Mouse (Mus musculus) midbrain, embryonic 10.5 days (tissue): ENCODE data around the gene Rdm1. TPM values are rescaled to one million over a fixed set of nuclear protein-coding genes. Genes with fewer than 3 reads are reported as not detected.
A peak's percentile ranks its signal among the peaks of the same experiment; 100 is the strongest.
"Not testable (repeated sequence)": the region's sequence is repeated elsewhere in the genome, so short reads cannot be mapped to it uniquely, and the experiment has no call there.

ENCODE experiments used
- DNase-seq: peaks from one replicate; pipeline ENCODE4 v3.0.0-alpha.2; 2017; ENCODE audit warnings: low spot score
- H3K27ac ChIP-seq: fragments of 300-500 bp; sonication (generic); replicated peaks from 2 replicates; pipeline ENCODE4 v1.5.1; 2016; ENCODE audit warnings: mild to moderate bottlenecking
- H3K27me3 ChIP-seq: fragments of 300-500 bp; sonication (generic); 2 replicates; pipeline ENCODE4 v1.6.1; 2016; ENCODE audit warnings: low read depth, mild to moderate bottlenecking; ENCODE audit not compliant: poor library complexity, severe bottlenecking
- H3K36me3 ChIP-seq: fragments of 300-500 bp; sonication (generic); 2 replicates; pipeline ENCODE4 v1.6.1; 2016; ENCODE audit warnings: mild to moderate bottlenecking, moderate library complexity
- H3K4me1 ChIP-seq: fragments of 300-500 bp; sonication (generic); 2 replicates; pipeline ENCODE4 v1.6.1; 2016
- H3K4me3 ChIP-seq: fragments of 300-500 bp; sonication (generic); 2 replicates; pipeline ENCODE4 v1.5.1; 2016; ENCODE audit warnings: mild to moderate bottlenecking, moderate library complexity
- H3K9me3 ChIP-seq: fragments of 300-500 bp; sonication (generic); replicated peaks from 2 replicates; pipeline ENCODE4 v1.6.1; 2016; ENCODE audit warnings: mild to moderate bottlenecking
- WGBS: fragments of 180-500 bp; shearing (Covaris S2); methylation state at CpG from one replicate; pipeline ENCODE4 v1.1.7; 2016; 5-methylcytosine and 5-hydroxymethylcytosine counted together
- polyA plus RNA-seq: library from polyadenylated mRNA; unstranded; fragments of >200 nt; fragmentation: Nextera tagmentation; extraction: Ambion mirVana; gene quantifications from 2 replicates; pipeline ENCODE4 v1.2.1, GENCODE M21; 2016

Rdm1 gene
- polyA plus RNA-seq, 1 experiment from 2014 or later = 35.2 TPM

GRCm38 (mm10) chr11:101602491-101602890 lies 24.5 kb upstream of the Rdm1 start:
- Histone ChIP-seq H3K4me1 (peaks cover 5% of the 10 kb centered on the region; the same call in 1 of the 2 replicates), H3K9me3 (no peaks in the 10 kb centered on the region), H3K36me3 (no peaks in the 10 kb centered on the region), H3K4me3 (no peak overlapping the region), H3K27me3 (0 out of 2 replicates have a peak, but pooled peaks cover 6% of the 10 kb centered on the region), H3K27ac (no peak overlapping the region)
- 11% methylated on average over 3 of the region's 3 CpGs for WGBS
- DNase-seq = peak; percentile 57

GRCm38 (mm10) chr11:101604116-101604515 lies 22.9 kb upstream of the Rdm1 start:
- Histone ChIP-seq H3K36me3 (no peaks in the 10 kb centered on the region), H3K4me3 (peak overlapping the region; percentile 43), H3K27ac (peak overlapping the region; percentile 84), H3K27me3 (0 out of 2 replicates have a peak, but pooled peaks cover 6% of the 10 kb centered on the region), H3K9me3 (no peaks in the 10 kb centered on the region), H3K4me1 (peaks cover 5% of the 10 kb centered on the region; the same call in 1 of the 2 replicates)
- WGBS = 3% methylated on average over 3 of the region's 3 CpGs
- no peak for DNase-seq

- Histone ChIP-seq H3K4me3 (peak overlapping the region; percentile 43), H3K27ac (peak overlapping the region; percentile 84)
- H3K9me3 ChIP-seq, H3K4me1 ChIP-seq, H3K36me3 ChIP-seq, H3K27me3 ChIP-seq: not testable (repeated sequence)
- 2% methylated on average over 30 of the region's 30 CpGs for WGBS
- peak; percentile 83 for DNase-seq
Observed at GRCm38 (mm10) chr11:101604531-101605453, 22.2 kb upstream of the Rdm1 start.

GRCm38 (mm10) chr11:101607134-101607533 lies 19.9 kb upstream of the Rdm1 start:
- H3K9me3 ChIP-seq, H3K36me3 ChIP-seq, H3K27me3 ChIP-seq, H3K4me3 ChIP-seq, DNase-seq, H3K27ac ChIP-seq: not testable (repeated sequence)
- WGBS = 89% methylated on average over 4 of the region's 4 CpGs
- peaks cover 11% of the 10 kb centered on the region for H3K4me1 ChIP-seq

GRCm38 (mm10) chr11:101610445-101610844 lies 16.6 kb upstream of the Rdm1 start:
- Histone ChIP-seq H3K4me3 (no peak overlapping the region), H3K36me3 (no peaks in the 10 kb centered on the region), H3K27ac (no peak overlapping the region), H3K4me1 (peaks cover 25% of the 10 kb centered on the region), H3K27me3 (no peaks in the 10 kb centered on the region), H3K9me3 (no peaks in the 10 kb centered on the region)
- DNase-seq = no peak
- WGBS = 44% methylated on average over 11 of the region's 11 CpGs

GRCm38 (mm10) chr11:101613596-101613995 lies 13.4 kb upstream of the Rdm1 start:
- Histone ChIP-seq H3K9me3 (no peaks in the 10 kb centered on the region), H3K4me1 (peaks cover 45% of the 10 kb centered on the region), H3K4me3 (no peak overlapping the region), H3K27ac (no peak overlapping the region), H3K36me3 (no peaks in the 10 kb centered on the region), H3K27me3 (no peaks in the 10 kb centered on the region)
- WGBS = 78% methylated on average over 6 of the region's 6 CpGs
- no peak for DNase-seq

- Histone ChIP-seq H3K36me3 (no peaks in the 10 kb centered on the region), H3K27ac (0 out of 2 replicates have a peak overlapping the region, but pooled peaks have one; percentile 6), H3K9me3 (no peaks in the 10 kb centered on the region), H3K4me1 (peaks cover 47% of the 10 kb centered on the region), H3K27me3 (no peaks in the 10 kb centered on the region), H3K4me3 (no peak overlapping the region)
- 71% methylated on average over 4 of the region's 4 CpGs for WGBS
- DNase-seq = no peak
Observed at GRCm38 (mm10) chr11:101614116-101614515, 12.9 kb upstream of the Rdm1 start.

GRCm38 (mm10) chr11:101615380-101615779 lies 11.6 kb upstream of the Rdm1 start:
- H3K27ac ChIP-seq = no peak overlapping the region
- no peaks in the 10 kb centered on the region for H3K36me3 ChIP-seq
- H3K27me3 ChIP-seq = no peaks in the 10 kb centered on the region
- no peak overlapping the region for H3K4me3 ChIP-seq
- no peak for DNase-seq
- WGBS = 86% methylated on average over 6 of the region's 6 CpGs
- no peaks in the 10 kb centered on the region for H3K9me3 ChIP-seq
- peaks cover 46% of the 10 kb centered on the region for H3K4me1 ChIP-seq

GRCm38 (mm10) chr11:101616104-101616503 lies 10.9 kb upstream of the Rdm1 start:
- Histone ChIP-seq H3K27ac (no peak overlapping the region), H3K27me3 (no peaks in the 10 kb centered on the region), H3K36me3 (no peaks in the 10 kb centered on the region), H3K4me3 (no peak overlapping the region), H3K4me1 (peaks cover 42% of the 10 kb centered on the region), H3K9me3 (no peaks in the 10 kb centered on the region)
- DNase-seq = no peak
- WGBS = 94% methylated on average over 8 of the region's 8 CpGs

GRCm38 (mm10) chr11:101616948-101617767 lies 9.8 kb upstream of the Rdm1 start:
- H3K27ac ChIP-seq = peak overlapping the region; percentile 85
- DNase-seq = peak; percentile 19
- no peaks in the 10 kb centered on the region for H3K27me3 ChIP-seq
- 14% methylated on average over 18 of the region's 18 CpGs for WGBS
- H3K9me3 ChIP-seq = no peaks in the 10 kb centered on the region
- peaks cover 42% of the 10 kb centered on the region for H3K4me1 ChIP-seq
- no peaks in the 10 kb centered on the region for H3K36me3 ChIP-seq
- H3K4me3 ChIP-seq = peak overlapping the region; percentile 43

- H3K4me1 ChIP-seq = peaks cover 42% of the 10 kb centered on the region
- peak overlapping the region; percentile 43 for H3K4me3 ChIP-seq
- no peaks in the 10 kb centered on the region for H3K36me3 ChIP-seq
- H3K27ac ChIP-seq = peak overlapping the region; percentile 85
- H3K9me3 ChIP-seq = no peaks in the 10 kb centered on the region
- peak; percentile 87 for DNase-seq
- no peaks in the 10 kb centered on the region for H3K27me3 ChIP-seq
- 4% methylated on average over 8 of the region's 8 CpGs for WGBS
Observed at GRCm38 (mm10) chr11:101617849-101618248, 9.1 kb upstream of the Rdm1 start.

- Histone ChIP-seq H3K9me3 (no peaks in the 10 kb centered on the region), H3K36me3 (no peaks in the 10 kb centered on the region), H3K27me3 (no peaks in the 10 kb centered on the region), H3K27ac (peak overlapping the region; percentile 85), H3K4me3 (peak overlapping the region; percentile 43), H3K4me1 (peaks cover 38% of the 10 kb centered on the region)
- DNase-seq = no peak
- 83% methylated on average over 3 of the region's 3 CpGs for WGBS
Observed at GRCm38 (mm10) chr11:101618596-101618995, 8.4 kb upstream of the Rdm1 start.
